Mouse (Mus musculus): ENCODE data around the gene Vti1a.

Vti1a gene

GRCm38 (mm10) chr19:55315452-55316108 is 515 bp upstream of the Vti1a start, which contains the start of gene Zdhhc6:
Gene Zdhhc6 (minus strand): TSS chr19:55316032.
- peak; percentile 76 to 82 for DNase-seq (ENCODE audit: low spot score in 2 of 2)

- DNase-seq (ENCODE audit: low spot score in 2 of 2) = no peak
Observed at GRCm38 (mm10) chr19:55316901-55317300, 806 bp downstream of the Vti1a start.

GRCm38 (mm10) chr19:55319036-55319435 is 2.9 kb downstream of the Vti1a start:
- DNase-seq (ENCODE audit: low spot score in 2 of 2) = no peak

- DNase-seq (ENCODE audit: low spot score in 2 of 2) = no peak
Observed at GRCm38 (mm10) chr19:55319521-55319920, 3.4 kb downstream of the Vti1a start.

- no peak for DNase-seq (ENCODE audit: low spot score in 2 of 2)
Observed at GRCm38 (mm10) chr19:55322604-55323003, 6.5 kb downstream of the Vti1a start.

GRCm38 (mm10) chr19:55327510-55327909 is 11.4 kb downstream of the Vti1a start:
- DNase-seq (ENCODE audit: low spot score in 2 of 2) = no peak

- no peak for DNase-seq (ENCODE audit: low spot score in 2 of 2)
Observed at GRCm38 (mm10) chr19:55331776-55332175, 15.7 kb downstream of the Vti1a start.

GRCm38 (mm10) chr19:55332641-55333268 is 16.7 kb downstream of the Vti1a start:
- peak in 1 of 2 experiments; percentile 39 for DNase-seq (ENCODE audit: low spot score in 2 of 2)

GRCm38 (mm10) chr19:55335881-55336280 is 19.8 kb downstream of the Vti1a start:
- no peak for DNase-seq (ENCODE audit: low spot score in 2 of 2)

GRCm38 (mm10) chr19:55336441-55336840 is 20.3 kb downstream of the Vti1a start:
- no peak for DNase-seq (ENCODE audit: low spot score in 2 of 2)

GRCm38 (mm10) chr19:55337066-55337465 is 21.0 kb downstream of the Vti1a start:
- DNase-seq (ENCODE audit: low spot score in 2 of 2) = no peak

- no peak for DNase-seq (ENCODE audit: low spot score in 2 of 2)
Observed at GRCm38 (mm10) chr19:55337664-55338063, 21.6 kb downstream of the Vti1a start.

- no peak for DNase-seq (ENCODE audit: low spot score in 2 of 2)
Observed at GRCm38 (mm10) chr19:55340521-55340920, 24.4 kb downstream of the Vti1a start.

GRCm38 (mm10) chr19:55341377-55341776 is 25.3 kb downstream of the Vti1a start:
- DNase-seq (ENCODE audit: low spot score in 2 of 2) = no peak

- DNase-seq (ENCODE audit: low spot score in 2 of 2) = no peak
Observed at GRCm38 (mm10) chr19:55342423-55342822, 26.3 kb downstream of the Vti1a start.

- DNase-seq (ENCODE audit: low spot score in 2 of 2) = no peak
Observed at GRCm38 (mm10) chr19:55343274-55343673, 27.2 kb downstream of the Vti1a start.

- no peak for DNase-seq (ENCODE audit: low spot score in 2 of 2)
Observed at GRCm38 (mm10) chr19:55348187-55348586, 32.1 kb downstream of the Vti1a start.

GRCm38 (mm10) chr19:55350673-55351378 is 34.7 kb downstream of the Vti1a start:
- no peak for DNase-seq (ENCODE audit: low spot score in 2 of 2)

- DNase-seq (ENCODE audit: low spot score in 2 of 2) = no peak
Observed at GRCm38 (mm10) chr19:55362606-55363005, 46.5 kb downstream of the Vti1a start.

- DNase-seq (ENCODE audit: low spot score in 2 of 2) = no peak
Observed at GRCm38 (mm10) chr19:55369691-55370090, 53.6 kb downstream of the Vti1a start.

- DNase-seq (ENCODE audit: low spot score in 2 of 2) = no peak
Observed at GRCm38 (mm10) chr19:55376331-55376730, 60.2 kb downstream of the Vti1a start.

- no peak for DNase-seq (ENCODE audit: low spot score in 2 of 2)
Observed at GRCm38 (mm10) chr19:55377465-55377864, 61.4 kb downstream of the Vti1a start.

GRCm38 (mm10) chr19:55378884-55379283 is 62.8 kb downstream of the Vti1a start:
- no peak for DNase-seq (ENCODE audit: low spot score in 2 of 2)
